Mouse (Mus musculus): Measurements from ENCODE around the gene Gm17175.
"Not testable (repeated sequence)": the region's sequence is repeated elsewhere in the genome, so short reads cannot be mapped to it uniquely, and the experiment has no call there.

Gm17175 gene

GRCm38 (mm10) chr14:51573963-51574362, at the start of gene Gm17175:
TSS of gene Gm17175 (minus strand) at chr14:51574063.
- DNase-seq, result not testable (repeated sequence)

- DNase-seq, result no peak
Measured at GRCm38 (mm10) chr14:51611210-51611609, 37.3 kb upstream of the Gm17175 start, which contains the start of gene Gm17078. TSS of gene Gm17078 (minus strand) at chr14:51611310.

- DNase-seq, result not testable (repeated sequence)
Measured at GRCm38 (mm10) chr14:51592039-51592438, 18.2 kb upstream of the Gm17175 start, which contains the start of gene Gm17174. TSS of gene Gm17174 (minus strand) at chr14:51592139.

GRCm38 (mm10) chr14:51552490-51552889, 21.4 kb downstream of the Gm17175 start, which contains the start of gene Gm5622:
TSS of gene Gm5622 (plus strand) at chr14:51552790.
- DNase-seq, result no peak

All from kidney, adult 8-10 months (tissue).